Mouse (Mus musculus): ENCODE results near the gene Sae1.

- TF ChIP-seq CTCF (IDR thresholded peaks at IDR 0.05; ENCODE audit: control insufficient read depth, insufficient read depth, low read length) (no peak), POLR2A (IDR thresholded peaks at IDR 0.05; ENCODE audit: borderline replicate concordance, control insufficient read depth, low read depth, low read length) (no peak)
These were observed 23.5 kb upstream of the Sae1 start for GRCm38 (mm10) chr7:16411100-16411499.

Data from bone marrow, adult 2 months (tissue).